Mouse (Mus musculus) spleen, embryonic (tissue): ENCODE data around the gene Gins1.

Source experiments
- CTCF ChIA-PET: fragments of 350-600 bp; sonication (Branson Sonifier 250); formaldehyde crosslinking; loops from one replicate; lab custom pipeline; 2022; lab: Charles Lee

Gins1 gene

DNA sequence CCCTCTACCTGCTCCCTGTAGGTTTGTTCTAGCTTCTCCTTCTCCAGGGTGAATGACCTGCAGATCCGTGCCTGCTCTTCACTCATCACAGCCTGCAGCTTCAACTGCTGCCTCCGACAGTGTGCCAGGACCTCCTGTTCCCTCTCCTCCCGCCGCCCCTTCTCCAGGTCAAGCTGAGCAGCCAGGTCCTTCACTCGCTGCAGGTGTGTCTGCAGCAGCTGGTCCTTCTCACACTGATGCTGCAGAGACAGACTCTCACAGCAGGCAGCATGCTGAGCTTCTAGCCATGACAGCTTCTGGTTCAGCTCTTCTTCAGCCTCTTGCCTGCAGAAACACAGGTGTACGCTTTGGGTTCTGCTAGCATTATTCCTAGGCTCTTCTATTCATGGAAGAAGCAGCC lies 44.9 kb downstream of the Gins1 start:
- CTCF ChIA-PET, result no interaction called here

DNA sequence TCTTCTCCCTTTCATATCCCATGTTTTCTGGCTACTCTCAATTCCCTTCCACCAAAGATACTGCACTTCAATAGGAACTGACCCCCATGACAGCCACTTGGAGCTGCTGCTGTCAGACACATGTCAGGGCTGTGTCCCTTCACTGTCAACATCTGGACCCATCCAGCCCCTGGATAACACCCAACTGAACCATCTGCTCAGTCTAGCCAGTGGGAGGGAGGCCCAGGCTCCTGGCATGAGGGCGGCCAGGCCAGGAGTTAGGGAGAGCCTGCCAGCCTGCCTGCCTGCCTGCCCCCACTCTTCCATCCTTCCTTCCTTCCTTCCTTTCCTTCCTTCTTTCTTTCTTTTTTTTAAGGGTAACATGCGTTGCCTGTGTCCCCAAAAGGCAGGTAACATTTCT lies 46.0 kb downstream of the Gins1 start:
- CTCF ChIA-PET, result no interaction called here

DNA sequence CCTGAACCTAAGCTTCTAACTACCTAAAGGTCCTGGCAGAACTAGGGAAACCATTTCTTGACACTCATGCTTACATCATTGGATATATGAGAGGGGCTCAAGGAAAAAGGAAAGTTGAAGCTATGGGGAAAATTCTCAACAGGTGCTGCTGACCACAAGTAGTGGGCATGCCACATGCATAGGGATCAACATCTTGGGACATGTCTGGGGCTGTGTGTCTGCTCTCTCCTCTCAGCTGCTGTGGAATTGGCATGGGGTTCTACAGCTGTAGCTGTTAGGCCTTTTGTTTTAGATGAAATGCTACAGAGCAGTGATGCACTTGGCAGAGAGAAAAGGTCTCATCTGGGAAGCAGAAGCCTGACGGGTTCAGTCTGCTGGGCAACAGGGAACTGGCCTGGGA lies 50.7 kb downstream of the Gins1 start:
- CTCF ChIA-PET, result no interaction called here

DNA sequence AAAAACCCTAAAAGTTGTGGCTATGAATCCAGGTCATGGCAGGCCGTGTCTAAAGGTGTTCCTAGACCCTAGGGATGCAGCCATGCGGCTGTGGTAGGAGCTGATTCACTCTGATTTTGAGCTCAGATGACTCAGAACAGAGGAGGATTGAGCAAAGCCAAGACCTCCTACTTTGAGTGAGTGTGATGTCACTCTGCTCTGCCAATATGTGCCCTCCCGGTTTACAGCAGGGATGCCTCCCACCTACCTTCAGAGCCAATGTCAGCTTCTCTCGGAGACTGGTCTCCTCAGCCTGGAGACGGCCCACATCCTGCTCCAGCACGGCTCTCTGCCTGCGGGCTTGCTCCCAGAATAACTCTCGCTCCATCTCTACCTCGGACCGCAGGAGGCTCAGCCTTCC lies 54.3 kb downstream of the Gins1 start:
- CTCF ChIA-PET, result no interaction called here

DNA sequence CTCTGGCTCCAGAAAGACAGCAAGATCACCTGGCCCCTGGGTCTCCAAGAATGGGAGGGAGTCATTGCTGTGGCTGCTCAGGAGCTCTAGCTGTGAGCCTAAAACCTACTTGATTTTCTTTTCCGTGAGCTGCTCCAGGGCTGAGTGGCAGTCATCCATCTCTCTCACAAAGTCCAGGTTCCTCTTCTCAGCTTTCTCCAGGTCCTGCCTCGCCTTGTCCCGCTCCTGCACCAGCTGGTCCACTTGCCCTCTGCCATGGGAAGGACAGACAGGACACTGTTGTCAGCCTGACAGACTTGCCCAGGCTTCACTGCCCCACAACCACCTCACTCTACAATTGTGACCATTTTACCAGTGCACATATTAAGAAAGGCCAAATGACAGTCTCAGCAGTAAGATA lies 58.0 kb downstream of the Gins1 start:
- CTCF ChIA-PET, result no interaction called here

DNA sequence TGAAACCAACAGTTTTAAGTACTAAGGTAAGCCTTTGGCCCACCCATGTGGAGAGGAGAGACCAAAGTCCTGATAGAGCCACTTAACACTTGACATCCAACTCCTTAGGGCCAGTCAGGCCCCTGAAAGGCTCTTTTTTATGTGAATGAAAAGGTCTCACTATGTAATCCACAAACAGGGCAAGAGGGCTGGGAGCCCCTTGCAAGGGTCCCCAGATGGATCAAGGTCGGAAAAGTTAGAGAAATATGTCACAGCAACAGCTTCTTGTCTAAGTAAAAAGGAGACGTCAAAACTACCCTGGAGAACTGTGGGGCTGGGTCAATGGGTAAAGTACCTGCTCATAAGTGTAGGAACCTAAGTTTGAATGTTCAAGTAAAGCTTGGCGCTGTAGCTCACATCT lies 59.4 kb downstream of the Gins1 start:
- CTCF ChIA-PET, result no interaction called here

DNA sequence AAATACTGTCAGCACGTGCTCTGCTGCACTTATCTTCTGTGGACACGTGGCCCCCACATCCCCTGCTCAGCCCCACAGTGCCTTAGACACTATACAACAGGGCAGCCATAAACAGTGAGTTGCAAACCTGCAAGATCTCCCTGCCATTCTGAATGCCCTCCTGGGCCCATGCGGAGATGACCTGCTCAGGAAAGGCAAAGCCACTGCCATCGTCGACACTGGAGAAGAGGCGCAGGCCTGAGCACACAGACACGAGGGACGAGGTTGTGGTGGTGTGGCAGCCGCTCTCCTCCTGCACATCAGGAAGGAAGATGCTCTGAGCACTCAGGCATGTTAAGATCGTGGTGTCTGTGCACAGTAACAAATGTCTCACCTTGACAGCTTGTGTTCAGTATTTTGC lies 60.8 kb downstream of the Gins1 start:
- CTCF ChIA-PET, result no interaction called here

DNA sequence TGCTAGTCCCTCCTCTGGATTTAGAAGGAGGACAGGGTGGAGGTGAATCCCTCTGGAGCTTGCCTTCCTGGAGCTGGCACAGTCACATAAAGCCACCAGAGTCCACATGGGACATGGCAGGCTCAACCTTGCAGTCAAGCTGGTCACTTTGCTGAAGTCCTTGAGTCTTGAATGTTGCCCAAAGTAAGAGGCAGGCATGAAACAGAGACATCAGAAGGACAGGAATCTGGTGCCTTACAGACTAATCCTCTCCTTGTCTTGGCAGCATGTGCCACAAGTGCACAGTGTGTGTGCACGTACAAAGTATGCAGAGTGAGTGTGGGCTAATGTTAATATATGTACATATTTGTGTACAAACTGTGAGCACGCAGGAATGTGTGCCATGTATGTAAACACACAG lies 62.3 kb downstream of the Gins1 start:
- CTCF ChIA-PET, result no interaction called here

DNA sequence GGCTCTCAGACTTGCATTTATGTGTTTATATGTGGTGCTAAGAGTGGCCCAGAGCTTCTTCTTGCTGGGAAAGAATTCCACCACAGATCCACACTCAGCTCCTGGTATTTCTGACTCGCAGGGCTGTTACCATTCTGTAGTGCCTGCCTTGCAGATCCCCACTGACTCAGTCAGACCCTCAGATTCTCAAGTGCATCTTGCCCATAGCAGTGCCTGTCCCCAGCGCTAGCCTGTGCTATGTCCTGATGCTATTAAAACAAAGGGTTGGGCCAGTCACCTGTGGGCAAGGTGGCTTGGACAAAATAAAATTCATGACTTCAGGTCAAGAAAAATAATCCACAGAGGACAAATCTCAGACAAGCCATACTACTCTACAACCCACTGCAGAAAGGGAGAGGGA lies 64.0 kb downstream of the Gins1 start:
- CTCF ChIA-PET, result interaction anchor here (0.7 kb wide), 1 partner anchor 69 kb away, joined by 5 read pairs; no protein-coding TSS in a partner anchor

DNA sequence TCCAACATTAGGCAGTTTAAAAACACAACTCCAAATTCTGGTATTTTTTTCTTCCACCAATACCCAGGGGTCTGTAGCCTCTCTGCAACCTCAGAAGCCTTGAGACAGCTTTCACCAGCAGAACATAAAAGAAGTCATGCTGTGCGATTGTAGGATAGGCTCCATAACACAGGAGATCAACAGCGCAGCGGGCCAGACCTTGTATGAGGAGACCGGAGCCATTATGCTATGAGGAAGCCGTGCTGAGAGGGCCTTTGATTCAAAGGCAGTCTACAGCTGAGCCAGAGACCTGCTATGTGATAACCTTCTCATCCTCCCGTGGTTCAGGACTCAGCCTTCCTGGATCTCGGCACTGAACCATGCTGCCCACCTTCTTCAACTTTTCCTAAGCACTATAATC lies 66.7 kb downstream of the Gins1 start:
- CTCF ChIA-PET, result no interaction called here

DNA sequence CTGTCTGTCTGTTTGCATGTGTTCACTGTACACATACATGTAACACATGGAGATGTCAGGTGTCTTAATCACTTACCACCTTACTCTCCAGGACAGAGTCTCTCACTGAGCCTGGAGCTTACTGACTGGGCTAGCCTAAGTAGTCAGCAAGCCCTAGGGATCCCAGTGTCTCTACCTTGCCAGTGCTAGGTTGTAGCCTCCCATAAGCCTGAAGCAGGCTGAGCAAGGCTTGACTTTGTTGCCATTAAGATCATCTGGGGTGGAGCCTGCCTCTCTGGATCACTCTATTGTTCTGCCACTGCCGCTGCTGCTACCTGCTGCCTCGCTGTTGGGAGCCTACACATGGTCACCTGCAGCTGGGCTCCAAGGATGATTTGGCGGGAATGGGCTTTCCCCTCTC lies 67.5 kb downstream of the Gins1 start:
- CTCF ChIA-PET, result no interaction called here

DNA sequence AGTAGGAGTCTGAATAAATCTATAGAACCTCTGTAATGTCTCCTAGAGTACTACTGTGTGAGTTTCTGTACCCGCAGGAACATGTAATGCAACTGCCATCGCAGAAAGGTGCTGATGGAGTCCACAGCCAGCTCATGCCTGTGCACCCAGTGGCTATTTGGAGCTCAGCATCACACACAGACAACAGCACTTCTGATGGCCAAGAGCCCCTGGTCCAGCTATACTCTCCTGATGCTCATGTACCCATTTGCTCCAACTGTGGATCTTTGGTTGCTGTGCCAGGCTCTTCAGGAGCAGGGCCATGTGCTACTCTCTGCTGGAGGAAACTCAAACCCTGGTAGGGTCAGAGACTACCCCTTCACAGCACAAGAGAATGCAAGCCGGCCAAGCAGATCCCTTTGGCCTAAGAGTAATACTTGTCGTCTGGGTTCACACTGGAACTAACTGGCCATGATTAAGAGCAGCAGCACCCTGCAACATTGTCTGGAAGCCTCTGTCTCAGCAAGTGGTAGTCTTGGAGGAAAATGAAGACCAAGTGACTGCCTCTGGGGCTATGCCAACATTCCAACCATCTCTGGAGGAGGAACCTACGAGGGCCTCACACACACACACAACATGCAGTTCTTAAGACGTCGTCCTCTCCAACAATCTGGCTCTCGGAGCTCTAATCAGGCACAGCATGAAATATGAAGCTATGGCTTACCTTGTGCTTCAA lies 68.4 kb downstream of the Gins1 start:
- CTCF ChIA-PET, result no interaction called here

DNA sequence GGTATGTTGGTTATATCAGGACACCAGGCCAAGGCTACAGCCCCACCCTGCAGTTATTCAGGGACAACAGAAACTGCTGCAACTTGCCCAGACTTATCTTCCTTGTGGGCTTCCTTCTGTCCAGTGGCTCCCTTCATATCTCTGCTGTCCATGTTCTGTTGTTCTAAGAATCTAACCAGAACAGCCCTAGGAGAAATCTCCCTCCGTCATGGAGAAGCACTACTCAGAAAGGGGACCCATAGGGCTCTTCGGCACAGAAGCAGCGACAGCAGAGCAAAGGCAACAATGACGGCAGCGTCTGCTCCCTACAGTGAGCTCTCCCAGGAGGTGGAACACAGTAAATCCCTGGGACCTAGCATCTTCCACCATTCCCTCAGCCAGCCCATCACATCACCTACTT lies 71.7 kb downstream of the Gins1 start:
- CTCF ChIA-PET, result no interaction called here

DNA sequence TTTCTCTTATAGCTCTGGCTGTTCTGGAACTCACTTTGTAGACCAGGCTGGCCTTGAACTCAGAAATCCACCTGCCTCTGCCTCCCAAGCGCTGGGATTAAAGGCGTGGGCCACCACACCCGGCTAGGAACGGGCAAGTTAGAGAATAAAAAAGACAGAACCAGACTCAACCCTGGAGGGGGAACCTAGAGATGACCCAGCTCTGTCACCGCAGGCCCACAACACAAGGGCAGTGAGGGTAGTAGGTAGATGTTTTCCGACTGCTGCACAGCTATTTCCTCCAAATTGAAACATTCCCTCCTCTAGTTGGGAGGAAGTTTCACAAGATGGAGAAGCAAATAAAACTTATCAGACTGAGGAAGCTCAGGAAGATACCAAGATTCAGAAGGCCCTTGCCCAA lies 72.5 kb downstream of the Gins1 start:
- CTCF ChIA-PET, result no interaction called here

DNA sequence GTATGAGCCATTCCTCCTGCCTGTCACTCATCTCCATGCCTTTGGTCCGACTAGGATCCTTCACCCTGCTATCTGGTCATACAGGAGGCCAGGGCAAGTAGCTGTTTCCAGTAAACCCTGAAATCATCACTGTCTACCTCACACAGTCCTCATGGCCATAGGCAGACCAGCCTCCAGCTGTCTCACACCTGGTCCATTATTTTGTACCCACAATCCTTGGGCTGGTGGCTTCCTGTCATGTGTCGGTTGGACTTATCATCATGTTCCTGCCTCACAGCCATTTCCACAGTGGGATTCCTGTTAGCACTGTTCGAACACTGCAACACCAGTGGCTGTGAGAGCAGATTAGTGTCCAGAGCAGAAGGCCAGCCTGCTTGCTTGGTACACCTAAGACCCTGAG lies 73.6 kb downstream of the Gins1 start:
- CTCF ChIA-PET, result no interaction called here

DNA sequence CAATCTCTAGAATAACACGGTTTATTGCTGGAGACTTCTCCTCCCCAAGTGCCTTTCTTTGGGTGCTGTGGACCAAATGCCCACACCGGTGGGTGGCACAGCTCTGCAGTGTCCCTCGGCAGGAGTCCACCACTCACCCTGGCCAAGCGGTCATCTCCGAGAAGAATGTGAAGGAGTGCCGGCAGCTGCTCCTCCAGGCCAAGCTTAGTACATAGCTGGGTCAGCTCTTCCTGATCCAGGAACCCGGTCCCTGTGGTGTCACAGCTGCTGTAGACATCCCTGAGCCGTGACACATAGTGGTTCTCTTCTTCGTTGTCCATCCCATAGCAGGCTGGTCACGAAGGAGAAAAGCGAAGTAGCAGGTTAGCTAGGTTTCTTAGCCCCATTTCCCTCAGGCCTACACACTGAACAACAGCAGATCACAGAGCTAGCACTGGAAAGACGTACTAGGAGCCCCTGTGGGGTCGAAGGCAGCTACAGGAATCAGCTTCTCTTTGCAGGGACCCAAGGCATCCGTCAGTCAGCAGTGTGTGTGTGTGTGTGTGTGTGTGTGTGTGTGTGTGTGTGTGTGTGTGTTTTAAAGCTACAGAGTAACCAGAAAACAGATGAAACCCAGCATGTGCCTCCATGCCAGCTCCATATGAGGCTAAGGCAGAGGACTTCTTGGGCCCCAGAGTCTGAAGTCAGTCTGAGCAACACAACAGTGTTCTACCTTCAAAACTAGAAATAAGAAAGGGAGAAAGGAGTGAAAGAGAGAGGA lies 74.8 kb downstream of the Gins1 start:
- CTCF ChIA-PET, result interaction anchor here (0.7 kb wide), 1 partner anchor 18 kb away, joined by 3 read pairs; no protein-coding TSS in a partner anchor
